Mouse (Mus musculus): ENCODE results near the gene Purb.
"Not testable (repeated sequence)": the region's sequence is repeated elsewhere in the genome, so short reads cannot be mapped to it uniquely, and the experiment has no call there.

Gene Purb

DNA sequence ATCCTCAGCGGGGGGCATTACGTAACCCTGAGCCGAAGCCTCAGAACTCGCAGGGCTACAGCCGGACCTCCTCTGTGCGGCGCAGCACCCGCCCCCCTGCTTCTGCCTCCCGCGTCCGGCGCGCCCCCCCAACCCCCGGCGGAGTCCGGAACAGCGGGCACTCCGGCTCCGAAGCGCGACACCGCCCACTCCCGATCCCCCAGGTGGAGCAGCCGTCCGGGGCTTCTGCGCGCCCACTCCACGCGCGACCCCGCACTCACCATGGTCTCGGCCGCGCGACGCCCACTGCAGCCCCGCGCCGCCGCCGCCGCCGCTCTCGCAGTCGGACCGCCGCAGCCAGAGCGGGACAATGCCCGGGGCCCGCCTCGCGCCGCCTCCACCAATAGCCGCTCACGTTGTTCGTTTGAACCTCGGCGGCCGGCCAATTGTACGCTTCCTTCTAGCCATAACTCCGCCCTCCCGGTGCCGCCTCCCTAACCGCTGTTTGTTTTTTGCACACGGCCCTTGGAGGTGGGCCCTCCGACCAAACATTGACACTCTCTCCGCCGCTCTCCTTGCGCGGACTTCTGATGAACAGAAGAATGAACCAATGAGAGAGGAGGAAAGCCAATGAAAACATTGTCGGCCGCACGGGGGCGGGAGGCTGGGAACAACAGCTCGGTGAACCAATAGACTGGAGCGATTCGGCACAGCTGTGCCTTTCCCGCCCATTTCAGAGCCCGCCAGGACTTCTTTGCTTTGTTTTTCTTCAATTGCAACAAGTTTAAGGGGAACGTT, 31.5 kb downstream of the Purb start, which contains the start of gene H2afv:
Gene H2afv, minus strand, starts transcription at position 367 of the 777 bp plus-strand sequence.
- DNase-seq (ENCODE audit: low spot score in 2 of 2) = peak; percentile 99

DNA sequence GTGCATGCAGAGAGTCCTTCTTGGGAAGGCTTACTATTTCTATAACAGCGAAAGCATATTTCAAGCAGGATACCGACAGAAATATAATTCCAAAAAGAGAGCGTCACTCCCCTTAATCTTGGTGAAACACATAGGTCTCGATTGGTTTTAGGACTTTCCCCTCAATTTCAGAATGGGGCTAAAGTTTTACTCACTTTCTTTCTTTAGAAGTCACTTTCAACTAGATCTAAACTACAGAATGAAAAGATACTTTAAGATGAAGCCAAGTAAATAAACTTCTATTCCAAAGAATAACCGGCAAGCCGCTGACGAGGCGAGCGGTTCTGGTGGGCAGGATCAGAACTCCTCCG, 32.0 kb downstream of the Purb start:
- DNase-seq (ENCODE audit: low spot score in 2 of 2) = no peak

DNA sequence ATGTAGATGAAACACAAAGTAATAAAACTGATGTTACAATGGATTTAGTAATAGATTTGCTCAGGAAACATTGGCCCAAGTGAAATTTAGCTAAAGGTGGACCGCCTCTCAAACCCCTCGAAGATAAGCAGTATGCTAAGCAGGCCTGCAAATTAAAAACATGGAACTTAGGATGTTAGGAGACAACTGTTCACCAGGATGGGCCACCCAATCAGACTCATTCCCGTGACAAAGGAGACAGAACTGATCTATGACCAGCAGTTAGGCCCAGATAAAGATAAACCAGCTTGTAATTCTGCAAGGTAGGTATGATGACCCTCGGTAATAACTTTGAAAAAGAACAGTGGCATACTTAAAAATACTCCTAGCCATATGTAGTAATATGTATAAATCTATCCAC, 32.6 kb downstream of the Purb start:
- no peak for DNase-seq (ENCODE audit: low spot score in 2 of 2)

DNA sequence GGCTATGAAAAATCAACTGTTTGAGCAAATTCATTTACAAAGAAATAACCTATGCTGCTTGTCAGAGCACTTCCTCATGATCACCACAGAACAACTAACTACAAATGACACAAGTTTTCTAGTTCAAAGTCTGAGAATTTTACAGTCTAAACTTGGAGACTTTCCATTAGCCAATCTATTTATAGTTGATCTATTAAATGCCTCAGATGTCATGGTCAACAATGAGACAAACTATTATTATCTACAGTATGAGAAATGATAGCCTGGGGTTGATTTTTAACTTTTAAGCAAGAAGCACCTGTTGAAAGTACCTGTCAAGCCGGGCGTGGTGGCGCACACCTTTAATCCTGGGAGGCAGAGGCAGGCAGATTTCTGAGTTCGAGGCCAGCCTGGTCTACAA, 33.2 kb downstream of the Purb start:
- DNase-seq (ENCODE audit: low spot score in 2 of 2) = no peak

DNA sequence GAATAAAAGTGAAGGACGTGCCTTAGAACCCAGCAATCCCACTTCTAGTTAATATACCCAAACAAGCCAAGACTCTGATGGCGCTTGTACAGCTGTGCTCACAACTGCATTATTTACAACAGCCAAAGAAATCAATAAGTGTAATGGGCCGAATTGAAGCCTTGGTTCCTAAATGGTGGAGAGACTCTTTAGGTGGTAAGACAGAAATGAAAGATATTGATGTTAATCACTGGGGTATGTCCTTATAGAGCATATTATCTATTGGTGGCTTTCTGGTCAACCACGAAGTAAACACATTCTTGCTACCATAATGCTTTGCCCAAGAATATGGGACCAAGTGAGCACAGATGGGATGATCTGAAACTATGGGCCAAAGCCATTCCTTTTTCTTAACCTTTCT, 35.5 kb downstream of the Purb start:
- DNase-seq (ENCODE audit: low spot score in 2 of 2) = no peak

DNA sequence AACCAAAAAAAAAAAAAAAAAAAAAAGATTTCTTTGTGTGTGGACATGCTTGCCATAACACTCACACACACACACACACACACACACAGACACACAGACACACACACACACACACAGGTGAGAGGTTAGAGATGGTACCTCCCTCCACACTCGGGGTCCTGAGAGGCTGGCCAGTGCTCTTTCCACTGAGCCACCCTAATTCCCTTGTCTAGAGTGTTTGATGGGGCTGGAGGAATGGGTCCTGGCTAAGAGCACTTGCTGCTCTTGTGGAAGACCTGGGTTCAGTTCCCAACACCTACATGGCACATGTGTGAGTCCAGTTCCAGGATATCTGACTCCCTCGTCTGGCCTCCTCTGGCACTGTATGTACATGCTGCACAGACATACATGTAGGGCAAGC, 38.0 kb downstream of the Purb start:
- DNase-seq (ENCODE audit: low spot score in 2 of 2) = no peak

DNA sequence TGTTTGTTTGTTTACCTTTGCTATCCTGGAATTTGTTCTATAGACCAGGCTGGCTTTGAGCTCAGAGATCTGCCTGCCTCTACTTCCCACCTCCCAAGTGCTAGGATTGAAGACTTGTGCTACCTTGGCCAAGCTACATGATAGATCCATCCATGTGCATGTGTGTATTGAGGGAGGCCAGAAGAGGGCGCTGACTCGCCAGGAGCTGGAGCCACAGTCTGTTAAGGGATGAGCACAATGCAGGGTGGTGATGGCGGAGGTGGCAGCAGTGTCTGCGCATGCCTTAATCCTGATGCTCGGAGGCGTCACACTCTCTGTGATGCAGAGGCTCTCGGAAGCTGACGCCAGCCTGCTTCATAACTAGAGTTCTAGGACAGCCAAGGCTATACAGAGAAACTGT, 39.3 kb downstream of the Purb start:
- DNase-seq (ENCODE audit: low spot score in 2 of 2) = peak; percentile 53

DNA sequence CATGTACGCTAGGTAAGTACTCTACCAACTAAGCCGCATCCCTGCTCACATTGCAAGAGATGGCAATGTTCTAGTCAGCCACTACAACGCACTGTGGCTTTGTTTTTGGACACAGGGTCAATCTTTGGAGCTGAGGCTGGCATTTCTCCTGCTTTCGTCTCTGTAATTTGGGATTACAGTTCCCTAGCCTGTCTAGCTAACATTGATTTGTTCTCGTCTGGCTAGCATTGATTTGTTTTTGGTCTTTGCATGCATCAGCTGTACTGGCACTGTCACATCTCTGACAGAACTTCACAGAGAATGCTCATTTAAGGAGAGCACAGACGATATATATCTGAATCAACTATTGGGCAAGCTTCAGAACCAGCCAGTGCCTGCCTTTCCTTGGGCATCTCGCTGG, 45.5 kb downstream of the Purb start:
- DNase-seq (ENCODE audit: low spot score in 2 of 2) = no peak

DNA sequence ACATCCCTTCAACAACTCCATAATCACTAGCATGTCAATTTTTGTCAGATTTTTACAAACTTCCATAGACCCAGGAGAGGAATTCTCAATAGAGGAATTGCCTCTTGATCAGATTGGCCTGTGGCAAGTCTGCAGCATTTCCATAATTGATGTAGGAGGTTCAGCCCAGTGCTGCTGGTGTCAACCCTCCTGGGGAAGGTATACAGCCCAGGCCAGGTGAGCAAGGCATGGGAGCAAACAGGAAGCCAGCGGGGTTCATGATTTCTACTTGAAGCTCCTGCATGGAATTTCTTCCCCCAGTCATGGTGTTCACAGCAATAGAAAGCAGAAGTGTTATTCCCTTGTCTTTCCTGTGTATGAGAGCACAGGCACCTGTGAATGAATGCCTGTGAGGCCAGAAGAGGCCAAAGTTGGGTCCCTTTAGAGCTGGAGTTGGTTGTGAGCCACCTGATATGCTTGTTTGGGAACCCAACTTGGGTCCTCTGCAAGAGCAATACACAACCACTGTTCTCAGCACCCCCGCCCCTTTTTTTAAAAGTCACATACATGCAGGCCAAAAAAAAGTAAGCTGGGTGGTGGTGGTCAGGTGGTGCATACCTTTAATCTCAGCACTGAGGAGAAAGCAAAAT, 54.9 kb downstream of the Purb start:
- no peak for DNase-seq (ENCODE audit: low spot score in 2 of 2)

DNA sequence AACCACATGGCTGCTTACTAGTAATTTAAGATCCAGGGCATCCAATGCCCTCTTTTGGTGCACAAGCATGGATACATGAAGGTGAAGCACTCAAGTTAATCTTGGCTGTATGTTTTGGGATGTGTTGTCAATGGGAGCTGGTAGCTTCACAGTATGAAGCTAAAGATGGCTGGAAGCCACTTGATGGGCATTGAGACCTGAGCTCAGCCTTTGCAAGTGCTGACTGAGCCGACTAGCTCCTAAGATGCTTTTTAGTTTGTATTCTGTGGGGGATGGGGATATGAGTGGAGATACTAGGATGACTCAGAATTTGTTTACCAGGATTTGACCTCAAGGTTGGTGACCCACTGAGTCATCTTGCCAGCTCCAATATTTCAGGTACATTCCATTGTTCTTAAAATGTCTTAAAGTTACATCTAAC, 55.4 kb downstream of the Purb start:
- no peak for DNase-seq (ENCODE audit: low spot score in 2 of 2)

DNA sequence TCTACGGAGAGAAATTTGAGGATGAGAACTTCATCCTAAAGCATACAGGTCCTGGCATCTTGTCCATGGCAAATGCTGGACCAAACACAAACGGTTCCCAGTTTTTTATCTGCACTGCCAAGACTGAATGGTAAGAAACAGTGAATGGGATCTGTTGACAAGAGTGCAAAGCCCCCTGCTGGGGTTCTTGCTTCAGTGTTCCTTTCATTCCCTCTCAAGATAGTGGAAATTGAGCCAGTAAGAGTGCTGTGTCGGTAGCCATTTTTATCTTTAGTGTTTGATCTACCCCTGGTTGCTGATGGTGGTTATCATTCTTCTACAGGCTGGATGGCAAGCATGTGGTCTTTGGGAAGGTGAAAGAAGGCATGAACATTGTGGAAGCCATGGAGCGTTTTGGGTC, 56.6 kb downstream of the Purb start:
- not testable (repeated sequence) for DNase-seq (ENCODE audit: low spot score in 2 of 2)

DNA sequence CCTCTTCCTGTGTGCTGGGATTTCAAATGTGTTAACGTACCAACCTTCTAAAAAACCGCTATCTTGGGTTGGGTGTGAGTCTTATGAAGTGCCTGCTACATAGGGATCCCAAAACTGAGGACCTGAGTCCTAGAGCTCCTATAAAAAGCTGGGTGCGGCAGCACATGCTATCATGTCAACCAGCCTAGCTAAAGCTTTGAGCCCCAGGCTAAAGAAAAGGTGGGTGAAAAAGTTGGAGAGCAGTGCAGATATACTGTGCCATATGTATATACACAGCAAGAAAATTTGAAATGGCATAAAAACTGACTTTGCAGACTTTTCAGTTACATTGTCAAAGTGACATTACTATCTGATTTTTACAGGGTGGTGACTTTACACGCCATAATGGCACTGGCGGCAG, 57.0 kb downstream of the Purb start:
- DNase-seq (ENCODE audit: low spot score in 2 of 2) = no peak
